Mouse (Mus musculus) lung, adult 2 months (tissue): ENCODE measurements at regions not wholly inside any gene's neighbourhood (a gene's known extent, or its start where the extent isn't known, plus 50 kb on each side); places are given as distances from the start of the nearest gene placed in this dataset.

Experiments used
- CTCF ChIP-seq: fragments of 200-500 bp; IDR thresholded peaks from 2 replicates; pipeline ENCODE4 v1.5.1; 2011; ENCODE audit warnings: mild to moderate bottlenecking, low read length, control low read depth; ENCODE audit not compliant: insufficient read depth
- POLR2A ChIP-seq: fragments of 200-500 bp; IDR thresholded peaks from 2 replicates; pipeline ENCODE4 v1.6.1; 2011; ENCODE audit warnings: low read depth, mild to moderate bottlenecking, control low read depth, low read length, borderline replicate concordance; ENCODE audit errors: extremely low read depth

DNA sequence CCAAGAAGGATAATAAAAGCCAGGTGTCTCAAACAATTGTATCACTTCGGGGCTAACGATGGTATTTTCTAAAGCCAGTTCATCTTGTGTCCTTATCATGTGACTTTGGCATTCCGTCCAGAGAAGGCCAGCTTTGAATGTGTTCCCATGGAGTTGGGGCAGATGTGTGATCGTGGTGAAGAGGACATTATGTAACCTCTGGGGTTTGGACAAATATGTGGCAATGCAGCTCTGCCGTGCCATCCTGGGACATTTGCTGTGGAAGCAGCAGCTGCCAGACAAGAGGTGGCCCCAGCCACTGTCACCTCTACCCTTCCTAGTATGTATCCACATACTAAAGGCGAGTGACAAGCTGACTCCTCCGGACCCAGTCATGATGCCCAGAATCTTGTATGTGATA is 60.8 kb upstream of the Prok2 start:
- no peak for TF ChIP-seq CTCF
- no peak for TF ChIP-seq POLR2A
